Mouse (Mus musculus) left cerebral cortex, postnatal 14 days (tissue): Measurements from ENCODE around the gene Cfap100. TPM values are rescaled to one million over a fixed set of nuclear protein-coding genes. Genes with fewer than 3 reads are reported as not detected.

Experiments
- total RNA-seq, 2 experiments: library from RNA; stranded (reverse); gene quantifications; 2 replicates each; pipeline ENCODE4 v1.2.3; 2021

Cfap100 gene
- total RNA-seq, 2 experiments from 2014 or later = 3.2 to 4.0 TPM

Other genes with a start within 250 kb of the Cfap100 start
- gene V1ra8, start 226.0 kb downstream of the Cfap100 start, total RNA-seq = not detected
- not detected for gene Vmn1r53, start 204.4 kb downstream of the Cfap100 start, total RNA-seq
- gene Vmn1r54, start 182.5 kb downstream of the Cfap100 start, total RNA-seq = not detected
- gene BC048671, start 127.6 kb downstream of the Cfap100 start, total RNA-seq = not detected
- gene Chst13, start 103.6 kb downstream of the Cfap100 start, total RNA-seq = not detected
- gene Uroc1, start 95.5 kb downstream of the Cfap100 start, total RNA-seq = not detected
- 10 to 100 TPM; 23.3 to 24.1 TPM for gene Zxdc, start 59.3 kb downstream of the Cfap100 start, total RNA-seq
- gene Klf15, start 33.8 kb upstream of the Cfap100 start, total RNA-seq = 10 to 100 TPM; 18.9 to 27.7 TPM
- 10 to 100 TPM; 61.4 to 65.8 TPM for gene Aldh1l1, start 57.6 kb upstream of the Cfap100 start, total RNA-seq
- 1 to 10 TPM; 5.7 to 6.2 TPM for gene Slc41a3, start 175.9 kb upstream of the Cfap100 start, total RNA-seq